Mouse (Mus musculus): Measurements from ENCODE around the gene 4930544G11Rik.
A peak's percentile ranks its signal among the peaks of the same experiment; 100 is the strongest.

The 4930544G11Rik gene

DNA sequence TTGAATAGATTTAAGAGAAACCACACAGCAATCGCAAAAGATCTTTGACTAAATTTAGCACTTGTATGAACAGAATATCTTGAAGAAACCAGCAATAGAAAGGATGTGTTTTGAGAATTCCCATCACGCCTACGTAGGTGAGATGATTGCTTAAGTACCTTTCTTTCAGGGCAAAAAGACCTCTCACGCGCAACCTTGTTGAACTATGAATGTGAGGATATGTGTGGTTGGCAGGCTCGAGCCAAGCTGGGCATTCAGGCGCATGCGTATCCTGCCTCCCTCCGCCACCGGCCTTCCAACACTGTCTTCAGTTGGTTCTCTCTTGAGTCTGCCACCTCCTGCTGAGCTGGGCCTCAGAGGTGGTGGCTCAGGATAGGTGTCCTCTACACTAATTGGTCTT is at the start of gene 4930544G11Rik:
Gene 4930544G11Rik (plus strand): TSS at position 301 of the 400 bp plus-strand sequence.
- DNase-seq, result no peak

DNA sequence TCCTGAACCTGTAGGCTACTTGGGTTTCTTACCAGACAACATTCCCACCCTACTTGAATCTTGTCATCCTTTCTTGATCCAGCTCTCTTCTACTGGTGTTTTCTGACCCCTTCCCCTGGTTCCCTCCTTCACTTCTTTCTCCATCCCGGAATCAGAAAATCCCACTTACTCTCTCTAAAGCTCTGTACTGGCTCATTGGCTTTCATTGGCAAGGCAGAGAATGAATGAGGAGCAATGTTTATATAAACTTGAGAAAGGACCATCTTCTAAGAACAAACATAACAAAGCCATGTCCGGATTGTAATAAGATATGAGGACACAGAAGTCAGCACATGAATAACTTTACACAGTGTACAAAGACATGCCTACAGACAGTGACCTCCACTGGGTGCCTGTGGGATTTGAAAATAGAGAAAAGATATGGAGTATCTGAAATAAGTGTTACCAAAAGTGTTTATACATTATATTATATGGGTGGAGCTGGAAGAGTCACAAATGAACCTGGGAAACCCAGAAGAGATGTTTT is 45.7 kb upstream of the 4930544G11Rik start:
- no peak for DNase-seq

DNA sequence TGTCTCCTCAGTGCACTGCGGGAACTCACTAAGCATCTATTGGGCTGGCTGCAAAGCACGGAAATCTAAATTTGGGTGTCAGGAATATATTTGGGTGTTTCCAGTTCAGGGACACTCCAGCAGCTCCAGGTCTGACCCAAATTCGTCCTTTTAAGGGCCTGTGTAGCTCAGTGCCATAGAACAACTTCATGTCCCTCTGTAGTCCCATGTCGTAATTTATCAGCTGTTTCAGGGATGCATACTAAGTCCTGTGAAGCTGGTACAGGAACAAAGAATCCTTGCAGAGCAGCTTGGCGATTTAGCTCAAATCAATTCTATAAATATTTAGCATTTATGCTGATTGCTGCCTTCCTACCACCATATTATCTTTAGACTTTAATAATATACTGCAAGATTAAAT is 37.0 kb upstream of the 4930544G11Rik start:
- DNase-seq, result no peak

DNA sequence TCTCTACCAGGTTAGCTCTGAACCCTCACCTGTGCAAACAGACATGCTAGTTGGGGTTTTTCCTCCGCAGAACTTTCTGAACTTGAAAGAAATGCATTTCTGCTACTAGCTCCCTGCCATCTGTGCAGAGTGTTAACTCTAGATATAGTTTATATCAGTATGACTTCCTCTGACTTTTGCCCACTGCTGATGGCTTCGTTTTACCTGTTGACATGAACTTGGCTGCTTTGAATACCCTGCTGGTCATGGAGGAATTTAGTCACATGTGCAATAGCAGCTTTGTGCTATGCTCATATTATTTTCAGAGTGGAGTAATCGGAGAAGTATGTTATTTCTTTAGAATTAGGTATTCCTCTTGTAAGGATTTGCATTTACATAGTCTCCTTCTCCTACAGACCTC is 30.7 kb upstream of the 4930544G11Rik start:
- no peak for DNase-seq

DNA sequence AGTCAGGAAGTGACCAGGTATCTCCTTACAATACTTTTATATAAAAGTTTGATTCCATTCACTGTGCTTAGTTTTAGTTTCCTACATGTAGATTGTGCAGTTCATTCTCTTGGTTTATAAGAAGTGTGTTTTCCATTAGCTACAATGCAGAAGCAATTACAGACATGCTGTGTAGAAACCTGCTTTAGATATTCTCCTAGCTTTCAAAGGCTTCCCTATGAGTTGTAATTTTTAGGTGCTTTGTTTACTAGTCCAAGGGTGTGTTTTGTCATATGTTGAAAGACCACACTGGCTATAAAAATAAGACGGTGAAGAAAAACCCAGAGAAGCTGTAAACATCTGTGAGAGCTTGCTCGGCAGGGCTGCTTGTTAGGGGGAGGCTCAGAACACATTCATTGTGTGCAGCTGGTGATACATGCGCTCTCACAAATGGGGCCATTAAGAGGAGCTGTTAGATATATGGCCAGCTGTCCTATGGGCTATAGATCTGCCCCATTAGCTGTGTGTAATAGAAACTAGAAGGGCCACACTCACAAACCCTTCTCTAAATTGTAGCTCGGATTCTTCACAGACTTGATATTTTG is 28.8 kb upstream of the 4930544G11Rik start:
- DNase-seq, result no peak

DNA sequence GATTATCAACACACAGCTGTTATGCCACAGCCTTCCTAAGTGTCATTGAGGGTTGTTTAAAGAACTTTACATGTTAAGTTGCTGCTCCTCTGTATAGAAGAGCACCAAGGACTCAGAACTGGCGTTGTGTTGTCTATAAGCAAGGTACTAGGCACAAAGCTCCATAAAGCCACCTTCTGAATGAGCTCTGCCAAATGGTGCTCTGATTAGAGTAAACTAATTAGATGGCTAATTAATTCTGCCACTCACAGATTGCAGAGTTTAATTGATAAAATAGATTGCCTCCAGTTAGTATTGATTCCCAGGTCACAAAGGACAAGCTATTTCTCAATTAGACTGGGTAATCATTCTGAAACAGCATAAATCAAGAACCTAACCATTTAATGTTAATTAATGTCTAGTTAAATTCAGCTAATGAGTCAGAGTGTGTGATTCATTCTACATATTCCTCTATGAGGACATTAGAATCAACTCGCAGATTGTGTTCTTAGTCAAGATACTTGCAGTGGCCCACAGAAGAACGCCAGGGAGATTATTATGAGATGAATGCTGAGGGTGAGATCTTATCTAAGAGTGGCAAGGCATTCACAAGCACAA is 26.6 kb upstream of the 4930544G11Rik start:
- no peak for DNase-seq

DNA sequence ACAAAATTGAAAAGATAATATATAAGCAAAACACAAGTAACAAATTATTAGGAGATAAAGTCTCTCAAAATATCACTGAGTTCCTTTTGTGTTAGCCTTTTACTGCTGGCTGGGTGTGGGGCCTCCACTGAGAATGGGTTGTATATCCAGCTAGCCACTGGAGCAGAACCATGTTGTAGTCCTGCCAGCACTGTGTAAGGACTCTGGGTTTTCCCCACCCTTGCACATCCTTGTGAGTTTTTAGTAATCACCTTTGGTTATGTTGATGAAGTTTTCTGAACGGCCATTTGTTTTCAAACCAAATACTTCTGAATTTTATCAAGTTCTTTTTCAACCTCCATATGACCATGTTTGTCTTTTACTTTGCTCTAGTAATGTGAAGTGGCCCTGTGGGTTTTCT is 21.9 kb upstream of the 4930544G11Rik start:
- no peak for DNase-seq

DNA sequence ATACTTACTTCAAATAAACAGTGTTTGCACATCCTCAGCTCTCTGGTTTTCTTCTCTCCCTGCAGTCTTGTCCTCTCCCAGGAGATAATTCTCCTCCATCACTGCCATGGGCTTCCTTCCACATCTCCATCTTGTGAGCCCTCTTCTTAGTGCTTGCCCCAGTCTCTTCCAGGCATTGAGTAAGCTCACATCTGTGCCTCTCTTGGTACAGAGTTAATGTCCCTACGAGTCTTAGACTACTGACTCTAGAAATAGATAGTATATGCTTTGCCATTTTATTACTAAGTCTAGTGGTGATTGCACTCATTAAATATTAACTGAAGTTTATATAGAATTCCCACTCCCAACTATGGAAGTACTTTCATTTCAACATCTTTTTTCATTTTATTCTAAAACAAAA is 19.6 kb upstream of the 4930544G11Rik start:
- DNase-seq, result no peak

DNA sequence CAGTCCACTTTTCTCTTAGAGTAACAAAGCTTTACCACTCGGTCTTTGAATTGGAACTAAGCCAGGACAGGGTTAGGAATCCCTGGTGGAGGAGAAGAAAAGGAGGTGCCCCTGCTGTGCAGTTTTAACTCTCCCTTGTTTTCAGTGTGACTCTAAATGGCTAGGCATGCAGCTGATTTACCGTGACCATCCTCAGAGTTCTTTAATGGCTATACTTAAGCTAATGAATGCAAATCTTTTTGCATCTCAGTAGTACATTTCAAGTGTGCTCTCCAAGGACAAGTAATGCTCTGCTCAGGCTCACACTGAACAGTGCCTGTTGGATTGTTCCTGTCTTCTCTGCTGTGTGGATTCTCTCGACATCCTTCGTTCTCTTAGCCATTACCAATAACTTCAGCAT is 19.2 kb upstream of the 4930544G11Rik start:
- no peak for DNase-seq

DNA sequence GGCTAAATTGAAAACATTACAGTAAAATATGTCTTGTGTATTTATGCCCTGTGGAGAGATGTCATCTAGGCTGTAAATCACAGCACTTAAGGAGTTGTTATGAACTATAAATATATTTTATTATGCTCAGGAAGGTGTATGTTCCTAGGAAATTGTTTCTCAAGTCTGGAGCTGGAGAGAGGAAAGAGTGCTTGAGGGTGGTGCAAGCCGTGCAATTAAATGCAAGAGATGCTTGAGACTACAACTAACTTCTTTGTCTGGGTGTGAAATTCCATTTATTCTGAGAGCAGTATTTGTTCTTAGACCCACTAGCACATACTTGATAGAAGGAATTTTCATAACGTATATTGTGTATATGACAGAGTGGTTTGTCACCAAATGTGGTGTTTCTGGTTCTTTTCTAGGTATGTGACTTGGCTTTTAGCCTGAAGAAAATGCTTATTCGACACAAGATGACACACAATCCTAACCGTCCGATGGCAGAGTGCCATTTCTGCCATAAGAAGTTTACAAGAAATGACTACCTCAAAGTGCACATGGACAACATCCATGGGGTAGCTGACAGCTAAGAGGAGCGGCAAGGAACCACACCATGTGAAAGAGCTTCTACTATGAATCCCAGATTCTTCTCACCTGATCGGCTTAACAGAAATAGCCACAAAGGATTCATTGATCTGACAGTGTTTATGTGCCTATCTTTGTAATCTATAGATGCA is 16.7 kb upstream of the 4930544G11Rik start:
- DNase-seq, result no peak

DNA sequence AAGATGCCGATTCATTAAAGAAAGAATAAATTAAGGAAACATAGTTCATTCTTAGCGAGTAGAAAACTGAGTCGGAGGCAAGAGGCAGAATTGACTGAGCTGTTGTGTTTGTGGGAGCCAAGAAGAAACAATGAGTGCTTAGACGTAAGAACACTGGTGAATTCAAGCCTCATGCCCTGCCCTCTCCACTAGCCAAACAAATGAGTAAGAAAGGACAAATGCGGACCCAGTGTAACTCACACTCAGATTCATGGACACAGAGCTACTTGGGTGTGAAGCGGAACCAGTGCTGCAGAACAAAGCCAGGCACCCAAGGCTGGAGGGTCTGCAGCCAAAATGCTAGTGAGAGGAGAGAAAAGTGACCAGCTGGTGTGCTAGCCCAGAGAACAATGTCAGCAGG is 1.9 kb upstream of the 4930544G11Rik start:
- DNase-seq, result no peak

DNA sequence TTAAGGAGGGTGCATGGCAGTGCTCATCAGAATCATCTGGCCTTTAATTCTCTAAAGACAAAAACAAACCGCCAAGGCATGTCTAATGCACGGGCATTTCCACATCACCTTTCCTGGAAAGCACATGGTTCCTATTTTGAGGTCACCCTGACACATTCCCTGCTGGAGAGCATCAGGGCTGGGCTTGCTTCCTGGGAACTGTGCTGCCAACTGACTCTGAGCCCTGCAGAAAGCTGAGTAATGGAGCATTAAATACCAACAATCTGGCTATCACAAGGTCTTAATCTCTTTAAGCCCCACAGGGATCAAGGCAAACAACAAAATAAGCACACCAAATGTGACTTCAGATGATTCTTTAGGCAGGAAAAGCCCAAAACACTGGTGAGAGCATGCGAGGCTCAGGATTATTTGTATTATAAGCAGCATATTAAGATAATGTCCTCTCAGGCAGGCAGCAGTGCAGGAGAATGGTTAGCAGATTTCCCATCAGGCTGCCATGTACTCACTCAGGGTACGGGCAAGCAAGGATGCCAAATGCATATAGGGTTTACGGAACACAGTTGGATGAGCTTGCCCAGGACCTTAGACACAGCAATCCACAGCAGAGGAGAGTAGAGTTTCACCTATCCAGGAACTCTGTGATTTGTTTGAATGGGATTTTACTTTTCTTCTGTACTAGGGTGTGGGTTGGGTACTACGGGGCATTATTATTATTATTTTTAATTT is 17.1 kb downstream of the 4930544G11Rik start:
- DNase-seq, result peak; percentile 8

DNA sequence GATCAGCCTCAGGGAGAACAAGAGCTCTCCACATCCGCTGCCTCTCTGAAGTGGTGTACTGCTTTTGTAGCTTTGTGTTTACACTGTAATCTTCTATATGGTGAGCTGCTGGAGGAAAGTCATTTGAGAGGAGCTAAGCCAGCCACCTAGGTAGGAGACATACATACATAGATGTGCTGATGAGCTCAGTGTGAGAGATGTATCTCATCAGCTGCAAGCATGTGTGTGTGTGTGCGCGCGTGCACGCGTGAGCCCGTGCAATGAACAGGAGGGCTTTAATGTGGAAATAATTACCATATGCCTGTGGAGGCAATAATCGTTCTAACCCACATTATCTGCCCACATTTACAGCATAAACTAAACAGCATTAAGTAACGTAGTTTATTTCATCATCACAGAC is 18.0 kb downstream of the 4930544G11Rik start:
- DNase-seq, result no peak

DNA sequence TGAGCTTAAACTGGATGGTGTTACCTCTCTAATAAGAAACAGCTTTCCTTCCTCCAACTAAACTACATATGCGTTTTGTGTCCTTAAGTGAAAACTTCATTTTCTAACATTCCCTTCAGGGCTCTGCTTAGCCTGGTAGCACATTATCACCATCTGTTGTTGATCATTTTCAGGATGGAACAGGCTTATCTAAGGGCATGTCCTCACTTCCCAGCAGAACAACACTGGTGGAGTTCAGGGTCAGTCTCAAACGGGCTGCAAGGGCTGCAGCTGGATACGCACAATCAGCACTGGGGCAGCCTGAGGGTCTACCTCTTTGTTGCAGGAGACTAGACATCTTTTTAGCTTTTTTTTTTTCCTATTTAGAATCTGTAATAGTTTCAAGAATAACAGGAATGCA is 39.7 kb downstream of the 4930544G11Rik start:
- no peak for DNase-seq

DNA sequence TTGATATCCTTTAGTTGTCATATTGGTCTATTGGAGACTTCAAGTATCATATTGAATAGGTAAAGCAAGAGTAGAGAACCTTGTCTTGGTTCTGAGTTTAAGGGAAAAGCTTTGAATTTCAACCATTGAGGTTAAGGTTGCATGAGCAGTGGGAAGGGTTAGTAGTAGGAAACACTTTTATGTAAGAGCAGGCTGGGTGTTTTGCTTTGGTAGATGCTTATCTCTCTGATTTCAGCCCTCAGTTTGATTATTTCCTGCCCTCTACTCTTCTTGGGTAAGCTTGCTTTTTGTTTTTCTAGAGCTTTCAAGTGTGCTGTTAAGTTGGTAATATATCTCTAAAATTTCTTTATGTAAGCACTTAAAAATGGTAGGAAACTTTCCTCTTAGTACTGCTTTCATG is 45.9 kb downstream of the 4930544G11Rik start:
- DNase-seq, result no peak
